8 mouse cellular contexts compared by ENCODE assay signal in genomic region chr13:113794705-113795655, GRCm38 (mm10). TPM values are rescaled to one million over a fixed set of nuclear protein-coding genes. Genes with fewer than 3 reads are reported as not detected.
DNase-seq lines count a peak whose midpoint lies in the region; ATAC-seq and TF ChIP-seq lines count a peak whose summit lies in the region.

No protein-coding gene starts in this region.

- DNase-seq in urinary bladder, adult 2 months (ENCODE audit: low spot score): peak; percentile 58
- DNase-seq in urinary bladder, postnatal 10 days (ENCODE audit: low spot score): no peak
- DNase-seq in gastrocnemius, adult 8-10 months (ENCODE audit: low spot score in 2 of 2): peak; percentile 6 to 8
- DNase-seq in midbrain, embryonic 11.5 days (ENCODE audit: low spot score, missing footprints): peak; percentile 95

- peak overlapping the region; percentile 85 for H3K9ac ChIP-seq in intestine, postnatal 0 days (ENCODE audit: low read depth, low read length)
- H3K9ac ChIP-seq in limb, embryonic 12.5 days (replicated peaks): peak overlapping the region; percentile 95
- peak overlapping the region; percentile 68 for H3K9ac ChIP-seq in midbrain, embryonic 11.5 days (ENCODE audit: low read length)
- H3K9ac ChIP-seq in stomach, embryonic 15.5 days: peak overlapping the region; percentile 83

- 2% methylated on average over 52 of the region's 52 CpGs for WGBS in intestine, postnatal 0 days
- WGBS in limb, embryonic 12.5 days: 2% methylated on average over 52 of the region's 52 CpGs
- WGBS in midbrain, embryonic 11.5 days: 3% methylated on average over 52 of the region's 52 CpGs
- WGBS in stomach, embryonic 15.5 days: 1% methylated on average over 52 of the region's 52 CpGs

- TF ChIP-seq CTCF in cortical plate, adult 2 months (IDR thresholded peaks at IDR 0.05; ENCODE audit: extremely low read depth, insufficient read depth, low read length): no peak
- no peak for TF ChIP-seq CTCF in intestine, postnatal 0 days (IDR thresholded peaks at IDR 0.05; ENCODE audit: low read depth)

- H3K27me3 ChIP-seq in intestine, postnatal 0 days (replicated peaks; ENCODE audit: control insufficient read depth, insufficient read depth, low read length): no peaks in the 10 kb centered on the region
- no peaks in the 10 kb centered on the region for H3K27me3 ChIP-seq in limb, embryonic 12.5 days
- H3K27me3 ChIP-seq in midbrain, embryonic 11.5 days (ENCODE audit: control insufficient read depth, insufficient read depth, low read length): no peaks in the 10 kb centered on the region
- no peaks in the 10 kb centered on the region for H3K27me3 ChIP-seq in stomach, embryonic 15.5 days (replicated peaks)

- H3K4me1 ChIP-seq in cortical plate, adult 2 months (ENCODE audit: control insufficient read depth, insufficient read depth, low read length): no peaks in the 10 kb centered on the region; the same call in 1 of the 2 replicates
- H3K4me1 ChIP-seq in intestine, postnatal 0 days (replicated peaks; ENCODE audit: control insufficient read depth, insufficient read depth, low read length): no peaks in the 10 kb centered on the region
- H3K4me1 ChIP-seq in limb, embryonic 12.5 days (replicated peaks): peaks cover 20% of the 10 kb centered on the region
- H3K4me1 ChIP-seq in midbrain, embryonic 11.5 days (ENCODE audit: control insufficient read depth, insufficient read depth, low read length): peaks cover 7% of the 10 kb centered on the region; the same call in 1 of the 2 replicates
- peaks cover 12% of the 10 kb centered on the region; the same call in 1 of the 2 replicates for H3K4me1 ChIP-seq in stomach, embryonic 15.5 days

- H3K4me2 ChIP-seq in intestine, postnatal 0 days (replicated peaks; ENCODE audit: low read depth): peak overlapping the region; percentile 80
- peak overlapping the region; percentile 62 for H3K4me2 ChIP-seq in limb, embryonic 12.5 days
- peak overlapping the region; percentile 55 for H3K4me2 ChIP-seq in midbrain, embryonic 11.5 days
- H3K4me2 ChIP-seq in stomach, embryonic 15.5 days: peak overlapping the region; percentile 78

- H3K9me3 ChIP-seq in intestine, postnatal 0 days (ENCODE audit: control insufficient read depth): no peaks in the 10 kb centered on the region
- H3K9me3 ChIP-seq in limb, embryonic 12.5 days: no peaks in the 10 kb centered on the region
- no peaks in the 10 kb centered on the region for H3K9me3 ChIP-seq in midbrain, embryonic 11.5 days (ENCODE audit: control insufficient read depth, low read length)
- H3K9me3 ChIP-seq in stomach, embryonic 15.5 days: no peaks in the 10 kb centered on the region

- no peak for TF ChIP-seq POLR2A in cortical plate, adult 2 months (IDR thresholded peaks at IDR 0.05; ENCODE audit: extremely low read depth, insufficient read depth, low read length)

- peak overlapping the region; percentile 44; the same call in 1 of the 2 replicates for H3K27ac ChIP-seq in cortical plate, adult 2 months (ENCODE audit: insufficient read depth, low read length)
- H3K27ac ChIP-seq in intestine, postnatal 0 days (ENCODE audit: low read depth, low read length): peak overlapping the region; percentile 84
- H3K27ac ChIP-seq in limb, embryonic 12.5 days: peak overlapping the region; percentile 94
- H3K27ac ChIP-seq in midbrain, embryonic 11.5 days (ENCODE audit: low read depth, low read length): peak overlapping the region; percentile 33; the same call in 1 of the 2 replicates
- peak overlapping the region; percentile 87 for H3K27ac ChIP-seq in stomach, embryonic 15.5 days

- ATAC-seq in intestine, postnatal 0 days: peak; percentile 28
- peak; percentile 35 for ATAC-seq in limb, embryonic 12.5 days (ENCODE audit: insufficient number of reproducible peaks, insufficient read depth, low FRiP score, low TSS enrichment, low read depth)
- peak; percentile 76 for ATAC-seq in midbrain, embryonic 11.5 days (ENCODE audit: low FRiP score)
- ATAC-seq in stomach, embryonic 15.5 days (ENCODE audit: insufficient read depth, low FRiP score, low read depth): peak; percentile 30

- no peaks in the 10 kb centered on the region for H3K36me3 ChIP-seq in intestine, postnatal 0 days (ENCODE audit: control insufficient read depth, insufficient read depth)
- no peaks in the 10 kb centered on the region for H3K36me3 ChIP-seq in limb, embryonic 12.5 days
- no peaks in the 10 kb centered on the region for H3K36me3 ChIP-seq in midbrain, embryonic 11.5 days (ENCODE audit: control insufficient read depth, insufficient read depth, low read length)
- no peaks in the 10 kb centered on the region for H3K36me3 ChIP-seq in stomach, embryonic 15.5 days

- peak overlapping the region; percentile 73 for H3K4me3 ChIP-seq in cortical plate, adult 2 months (ENCODE audit: insufficient read depth, low read length)
- H3K4me3 ChIP-seq in intestine, postnatal 0 days (ENCODE audit: low read depth, low read length): peak overlapping the region; percentile 89
- peak overlapping the region; percentile 80 for H3K4me3 ChIP-seq in limb, embryonic 12.5 days (replicated peaks)
- peak overlapping the region; percentile 47 for H3K4me3 ChIP-seq in midbrain, embryonic 11.5 days (ENCODE audit: low read depth, low read length)
- peak overlapping the region; percentile 76 for H3K4me3 ChIP-seq in stomach, embryonic 15.5 days (replicated peaks)

RNA-seq across cellular contexts. Expression of gene Arl15, which starts 0.7 kb away (rescaled TPM):
- 2.8 and 6.9 TPM in 2 replicates for polyA plus RNA-seq in urinary bladder, adult 2 months (2012; rRNA removed)
- polyA plus RNA-seq in cortical plate, adult 2 months (2012; rRNA removed): 14.8 and 15.1 TPM in 2 replicates
- total RNA-seq in gastrocnemius, adult 8-10 months (2022): 1 to 10 TPM; 2.0 to 5.0 (median 3.4) TPM
- 4.9 and 5.9 TPM in 2 replicates for polyA plus RNA-seq in intestine, postnatal 0 days (2015; fragmentation: Nextera tagmentation; extraction: Ambion mirVana)
- polyA plus RNA-seq in limb, embryonic 12.5 days (2016; fragmentation: Nextera tagmentation; extraction: Ambion mirVana): 17.4 and 17.8 TPM in 2 replicates
- 13.6 and 15.8 TPM in 2 replicates for polyA plus RNA-seq in midbrain, embryonic 11.5 days (2014; fragmentation: Nextera tagmentation; extraction: Ambion mirVana)
- 6.7 and 7.9 TPM in 2 replicates for polyA plus RNA-seq in stomach, embryonic 15.5 days (2015; fragmentation: Nextera tagmentation; extraction: Ambion mirVana)

Comparison
In these comparisons a context has a peak if more than half of its experiments do, and no peak if none do; other contexts are left out.
1. H3K27ac ChIP-seq: peak in every context shown above with its lines; median percentile 94 in limb, embryonic 12.5 days; 87 in stomach, embryonic 15.5 days; 84 in intestine, postnatal 0 days; 44 in cortical plate, adult 2 months; 33 in midbrain, embryonic 11.5 days.